Mouse (Mus musculus) CH12.LX (cell line): ENCODE results near the gene Tmem243. TPM values are rescaled to one million over a fixed set of nuclear protein-coding genes. Genes with fewer than 3 reads are reported as not detected.
A peak's percentile ranks its signal among the peaks of the same experiment; 100 is the strongest.

Experiments used
- DNase-seq: peaks from one replicate; pipeline ENCODE4 v3.0.0-alpha.2; 2013; ENCODE audit errors: extremely low read depth
- H3K27ac ChIP-seq: 2 replicates; pipeline ENCODE4 v1.5.1; 2012; ENCODE audit warnings: low read depth, mild to moderate bottlenecking, control low read depth, moderate library complexity; ENCODE audit not compliant: insufficient read depth
- H3K27me3 ChIP-seq: replicated peaks from 2 replicates; pipeline ENCODE3; 2012; ENCODE audit warnings: inconsistent platforms
- H3K36me3 ChIP-seq, 2 experiments: replicated peaks in 1 of 2; 2 replicates each; pipeline versions ENCODE3 to v1.6.1; 2012; ENCODE audit warnings: inconsistent platforms in 1 of 2, low read length in 1 of 2, mild to moderate bottlenecking in 1 of 2, mixed read lengths in 1 of 2, moderate library complexity in 1 of 2; ENCODE audit not compliant: control insufficient read depth in 1 of 2, insufficient read depth in 1 of 2
- H3K4me1 ChIP-seq, 2 experiments: 2 replicates each; pipeline ENCODE4 v1.6.1; 2012; ENCODE audit warnings: inconsistent platforms in 1 of 2, moderate library complexity in 1 of 2; ENCODE audit not compliant: insufficient read depth in 2 of 2, control insufficient read depth in 1 of 2
- H3K4me2 ChIP-seq: 2 replicates; pipeline ENCODE4 v1.6.1; 2012; ENCODE audit warnings: low read depth, mild to moderate bottlenecking, control low read depth; ENCODE audit not compliant: poor library complexity, insufficient read depth, severe bottlenecking
- H3K4me3 ChIP-seq, 3 experiments: fragments of 150-350 bp in 1 of 3; sonication (generic) in 1 of 3; replicated peaks in 1 of 3; 2 replicates each; pipeline versions ENCODE3 to v1.5.1; 2011 to 2012; ENCODE audit warnings: low read depth in 2 of 3, low read length in 2 of 3, mild to moderate bottlenecking in 2 of 3, moderate library complexity in 2 of 3, control low read depth in 1 of 3, improper control_type of control experiment in 1 of 3, inconsistent platforms in 1 of 3, mixed read lengths in 1 of 3; ENCODE audit not compliant: poor library complexity in 1 of 3
- H3K79me2 ChIP-seq: replicated peaks from 2 replicates; pipeline ENCODE4 v1.6.1; 2012; ENCODE audit warnings: mild to moderate bottlenecking, moderate library complexity; ENCODE audit not compliant: control insufficient read depth, poor library complexity, insufficient read depth, severe bottlenecking; ENCODE audit errors: extremely low read depth
- H3K9ac ChIP-seq: 2 replicates; pipeline ENCODE4 v1.6.1; 2012; ENCODE audit warnings: low read depth, mild to moderate bottlenecking, control low read depth, moderate library complexity; ENCODE audit not compliant: insufficient read depth
- H3K9me3 ChIP-seq: replicated peaks from 2 replicates; pipeline ENCODE3; 2012; ENCODE audit warnings: low read length, inconsistent platforms, mixed read lengths
- BHLHE40 ChIP-seq: IDR thresholded peaks from 2 replicates; pipeline ENCODE4 v1.6.1; 2011; ENCODE audit warnings: mild to moderate bottlenecking, low read depth, low read length, improper control_type of control experiment
- CHD1 ChIP-seq: IDR thresholded peaks from 2 replicates; pipeline ENCODE4 v1.6.1; 2012; ENCODE audit warnings: low read depth, low read length, improper control_type of control experiment, inconsistent platforms
- CHD2 ChIP-seq: IDR thresholded peaks from 2 replicates; pipeline ENCODE4 v1.6.1; 2011; ENCODE audit warnings: low read length, improper control_type of control experiment
- CTCF ChIP-seq, 2 experiments: IDR thresholded peaks in 1 of 2; conservative IDR thresholded peaks in 1 of 2; 2 replicates each; pipeline ENCODE4 v1.5.1; 2011 to 2012; ENCODE audit warnings: low read depth in 2 of 2, low read length in 2 of 2, improper control_type of control experiment in 1 of 2, inconsistent platforms in 1 of 2, mild to moderate bottlenecking in 1 of 2, moderate library complexity in 1 of 2
- E2F4 ChIP-seq: IDR thresholded peaks from 2 replicates; pipeline ENCODE4 v1.6.1; 2011; ENCODE audit warnings: low read depth, low read length, improper control_type of control experiment; ENCODE audit not compliant: insufficient replicate concordance
- ELF1 ChIP-seq: IDR thresholded peaks from 2 replicates; pipeline ENCODE4 v1.6.1; 2014; ENCODE audit warnings: low read depth, mild to moderate bottlenecking, inconsistent platforms, low read length, improper control_type of control experiment
- EP300 ChIP-seq: IDR thresholded peaks from 2 replicates; pipeline ENCODE4 v1.6.1; 2011; ENCODE audit warnings: low read length, improper control_type of control experiment
- GABPA ChIP-seq: IDR thresholded peaks from 2 replicates; pipeline ENCODE4 v1.6.1; 2012; ENCODE audit warnings: low read depth, low read length, improper control_type of control experiment, inconsistent platforms; ENCODE audit not compliant: insufficient replicate concordance
- IRF4 ChIP-seq: IDR thresholded peaks from 2 replicates; pipeline ENCODE4 v1.6.1; 2014; ENCODE audit warnings: low read depth, mild to moderate bottlenecking, inconsistent platforms, low read length, improper control_type of control experiment
- JUN ChIP-seq: IDR thresholded peaks from 2 replicates; pipeline ENCODE4 v1.6.1; 2011; ENCODE audit warnings: low read depth, mild to moderate bottlenecking, low read length, improper control_type of control experiment, moderate library complexity; ENCODE audit not compliant: insufficient read depth
- JUND ChIP-seq: conservative IDR thresholded peaks from 2 replicates; pipeline ENCODE4 v1.6.1; 2011; ENCODE audit warnings: low read depth, low read length, improper control_type of control experiment
- KAT2A ChIP-seq: IDR thresholded peaks from 2 replicates; pipeline ENCODE4 v1.6.1; 2012; ENCODE audit warnings: low read length, improper control_type of control experiment, inconsistent platforms; ENCODE audit not compliant: insufficient replicate concordance
- MAFK ChIP-seq: IDR thresholded peaks from 2 replicates; pipeline ENCODE4 v1.6.1; 2011; ENCODE audit warnings: low read length, improper control_type of control experiment; ENCODE audit not compliant: insufficient replicate concordance
- MAX ChIP-seq: IDR thresholded peaks from 2 replicates; pipeline ENCODE4 v1.6.1; 2011; ENCODE audit warnings: low read length, improper control_type of control experiment
- MAZ ChIP-seq: IDR thresholded peaks from 2 replicates; pipeline ENCODE4 v1.6.1; 2012; ENCODE audit warnings: low read depth, mild to moderate bottlenecking, inconsistent platforms, low read length, improper control_type of control experiment, moderate library complexity
- MEF2A ChIP-seq: IDR thresholded peaks from 2 replicates; pipeline ENCODE4 v1.6.1; 2014; ENCODE audit warnings: low read depth, mild to moderate bottlenecking, inconsistent platforms, low read length, improper control_type of control experiment, borderline replicate concordance
- MXI1 ChIP-seq: IDR thresholded peaks from 2 replicates; pipeline ENCODE4 v1.6.1; 2011; ENCODE audit warnings: mild to moderate bottlenecking, low read depth, low read length, improper control_type of control experiment
- NELFE ChIP-seq: IDR thresholded peaks from 2 replicates; pipeline ENCODE4 v1.6.1; 2011; ENCODE audit warnings: low read depth, low read length, improper control_type of control experiment
- NRF1 ChIP-seq: IDR thresholded peaks from 2 replicates; pipeline ENCODE4 v1.6.1; 2014; ENCODE audit warnings: low read depth, mild to moderate bottlenecking, inconsistent platforms, low read length, improper control_type of control experiment, moderate library complexity
- PAX5 ChIP-seq: IDR thresholded peaks from 2 replicates; pipeline ENCODE4 v1.6.1; 2012; ENCODE audit warnings: low read length, inconsistent platforms, mixed read lengths
- POLR2A ChIP-seq: IDR thresholded peaks from 2 replicates; pipeline ENCODE4 v1.6.1; 2011; ENCODE audit warnings: low read depth, mild to moderate bottlenecking, improper control_type of control experiment, low read length
- POLR2AphosphoS2 ChIP-seq: IDR thresholded peaks from 2 replicates; pipeline ENCODE4 v1.6.1; 2011; ENCODE audit warnings: low read depth, low read length, improper control_type of control experiment
- RAD21 ChIP-seq: IDR thresholded peaks from 2 replicates; pipeline ENCODE4 v1.6.1; 2011; ENCODE audit warnings: low read depth, mild to moderate bottlenecking, low read length, improper control_type of control experiment, moderate library complexity
- RCOR1 ChIP-seq: conservative IDR thresholded peaks from 2 replicates; pipeline ENCODE4 v1.6.1; 2012; ENCODE audit warnings: low read depth, mild to moderate bottlenecking, inconsistent platforms, low read length, improper control_type of control experiment
- SMC3 ChIP-seq: IDR thresholded peaks from 2 replicates; pipeline ENCODE4 v1.6.1; 2011; ENCODE audit warnings: low read depth, low read length, improper control_type of control experiment
- TBP ChIP-seq: conservative IDR thresholded peaks from 2 replicates; pipeline ENCODE4 v1.6.1; 2011; ENCODE audit warnings: low read depth, low read length, improper control_type of control experiment
- ZMIZ1 ChIP-seq: IDR thresholded peaks from 2 replicates; pipeline ENCODE4 v1.6.1; 2012; ENCODE audit warnings: low read depth, mild to moderate bottlenecking, inconsistent platforms, low read length, improper control_type of control experiment
- ZNF384 ChIP-seq: IDR thresholded peaks from 2 replicates; pipeline ENCODE4 v1.6.1; 2012; ENCODE audit warnings: low read depth, low read length, improper control_type of control experiment, inconsistent platforms
- dilution Hi-C: fragments of 300-500 bp; cut with MboI; formaldehyde crosslinking; loops from 2 replicates; pipeline ENCODE4 v1.14.3; 2020; ENCODE audit warnings: low sequenced_read_pairs; ENCODE audit not compliant: extremely low pct_unique_long_range_greater_than_20kb, extremely low pct_ligation_motif_present
- in situ Hi-C: fragments of 300-500 bp; cut with MboI; formaldehyde crosslinking; loops from 3 replicates; pipeline ENCODE4 v1.14.3; 2019; ENCODE audit warnings: low sequenced_read_pairs, low pct_ligation_motif_present, low pct_unique_long_range_greater_than_20kb, mixed read lengths
- polyA plus RNA-seq: library from polyadenylated mRNA; unstranded; fragments of >175 nt; gene quantifications from 2 replicates; pipeline ENCODE4 v1.2.1, GENCODE M21; 2012; ENCODE audit warnings: low read depth; ENCODE audit not compliant: insufficient read length
- total RNA-seq, 2 experiments: library from RNA; depleted of rRNA; stranded (reverse); fragments of 300-350 nt in 1 of 2; fragments of >200 nt in 1 of 2; gene quantifications; 2 replicates each; pipeline ENCODE4 v1.2.3; 2012 to 2014

Tmem243 gene
- total and polyA plus RNA-seq, 3 experiments: 74.7 to 107 (median 87.0) TPM

- peak overlapping the region in 1 of 3 experiments; percentile 38 for H3K4me3 ChIP-seq
- peaks cover 45 to 83% of the 10 kb centered on the region in 2 experiments for H3K4me1 ChIP-seq
- H3K9me3 ChIP-seq: no peaks in the 10 kb centered on the region
- TF ChIP-seq JUN (no peak), SMC3 (no peak), TBP (0 out of 2 replicates have a peak, but pooled peaks have one; percentile 14), IRF4 (peak; percentile 17; the same call in 1 of the 2 replicates), ELF1 (0 out of 2 replicates have a peak, but pooled peaks have one; percentile 2), MEF2A (peak; percentile 90; the same call in 1 of the 2 replicates), BHLHE40 (no peak), MAFK (no peak), RAD21 (no peak), CHD1 (no peak), KAT2A (no peak), RCOR1 (no peak), EP300 (0 out of 2 replicates have a peak, but pooled peaks have one; percentile 10), MAZ (peak; percentile 70; the same call in 1 of the 2 replicates), NRF1 (no peak), POLR2AphosphoS2 (no peak), ZNF384 (no peak), POLR2A (no peak; the same call in none of the 2 replicates), CHD2 (no peak), MXI1 (no peak)
- no peaks in the 10 kb centered on the region for H3K79me2 ChIP-seq
- no peaks in the 10 kb centered on the region for H3K36me3 ChIP-seq
- dilution Hi-C loops: no loop called here
- peak overlapping the region; percentile 98 for H3K27ac ChIP-seq
- H3K27me3 ChIP-seq: no peaks in the 10 kb centered on the region
- in situ Hi-C loops: no loop called here
- H3K9ac ChIP-seq: peak overlapping the region; percentile 67
- peak; percentile 48 for DNase-seq
- peak overlapping the region; percentile 40; the same call in 1 of the 2 replicates for H3K4me2 ChIP-seq
Observed at GRCm38 (mm10) chr5:9086924-9087719, 13.3 kb upstream of the Tmem243 start.

DNA sequence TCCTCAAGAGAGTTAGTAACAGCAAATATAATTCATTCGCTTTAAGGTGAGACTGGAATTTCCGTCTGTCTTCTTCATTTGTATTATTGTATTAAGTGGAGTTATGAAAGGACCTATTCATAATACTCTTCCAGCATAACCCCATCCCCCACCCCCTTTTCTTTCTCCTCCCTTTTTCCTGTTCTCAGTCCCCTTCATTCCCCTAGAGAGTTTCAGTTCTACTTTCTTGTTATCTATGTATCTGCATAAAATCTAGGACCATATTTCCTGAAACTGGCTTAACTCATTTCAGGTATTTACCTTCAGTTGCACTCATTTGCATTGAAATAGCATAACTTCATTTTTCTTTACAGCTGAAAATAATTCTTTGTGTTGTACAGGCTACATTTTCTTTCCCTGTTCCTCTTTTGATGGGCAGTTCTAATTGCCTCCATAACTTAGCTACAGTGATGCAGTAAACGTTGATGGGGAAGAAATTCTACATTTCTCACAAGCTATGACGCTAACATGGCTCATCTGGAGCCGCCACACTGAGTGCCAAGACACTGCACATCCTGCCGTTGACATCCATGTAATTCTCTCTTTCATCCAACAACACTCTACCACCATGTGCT lies 9.9 kb upstream of the Tmem243 start:
- in situ Hi-C loops: no loop called here
- TF ChIP-seq PAX5: no peak
- TF ChIP-seq MEF2A: peak; percentile 29
- no peak; the same call in 1 of the 2 replicates for TF ChIP-seq SMC3
- no peak for TF ChIP-seq NELFE
- TF ChIP-seq ELF1: peak; percentile 36
- no peak for TF ChIP-seq POLR2A
- TF ChIP-seq ZMIZ1: no peak
- no peak for TF ChIP-seq KAT2A
- TF ChIP-seq E2F4: 0 out of 2 replicates have a peak, but pooled peaks have one; percentile 25
- TF ChIP-seq IRF4: peak; percentile 92
- peak; percentile 80; the same call in 1 of the 2 replicates for TF ChIP-seq CHD2
- TF ChIP-seq GABPA: no peak
- no peak for TF ChIP-seq CHD1
- TF ChIP-seq JUND: peak; percentile 51
- no peak for TF ChIP-seq RAD21
- TF ChIP-seq RCOR1: 0 out of 2 replicates have a peak, but pooled peaks have one; percentile 65
- peak; percentile 3; the same call in 1 of the 2 replicates for TF ChIP-seq BHLHE40
- peak; percentile 45 for TF ChIP-seq MAX
- peak; percentile 16; the same call in 1 of the 2 replicates for TF ChIP-seq JUN
- no peak for TF ChIP-seq CTCF (conservative IDR thresholded peaks at IDR 0.05 in 1 of 2, IDR thresholded peaks at IDR 0.05 in 1 of 2; ENCODE audit: low read depth in 2 of 2, low read length in 2 of 2)

More for the DNA sequence above, 9.9 kb upstream of the Tmem243 start:
- Histone ChIP-seq H3K27me3 (no peaks in the 10 kb centered on the region), H3K36me3 (no peaks in the 10 kb centered on the region), H3K4me1 (peaks cover 47 to 77% of the 10 kb centered on the region in 2 experiments), H3K4me2 (peak overlapping the region; percentile 62), H3K9ac (no peak overlapping the region), H3K79me2 (no peaks in the 10 kb centered on the region), H3K9me3 (no peaks in the 10 kb centered on the region), H3K4me3 (peak overlapping the region in 1 of 3 experiments; percentile 31), H3K27ac (peak overlapping the region; percentile 91)
- dilution Hi-C loops: no loop called here
- DNase-seq: peak; percentile 50
